In the genomic region with DNA sequence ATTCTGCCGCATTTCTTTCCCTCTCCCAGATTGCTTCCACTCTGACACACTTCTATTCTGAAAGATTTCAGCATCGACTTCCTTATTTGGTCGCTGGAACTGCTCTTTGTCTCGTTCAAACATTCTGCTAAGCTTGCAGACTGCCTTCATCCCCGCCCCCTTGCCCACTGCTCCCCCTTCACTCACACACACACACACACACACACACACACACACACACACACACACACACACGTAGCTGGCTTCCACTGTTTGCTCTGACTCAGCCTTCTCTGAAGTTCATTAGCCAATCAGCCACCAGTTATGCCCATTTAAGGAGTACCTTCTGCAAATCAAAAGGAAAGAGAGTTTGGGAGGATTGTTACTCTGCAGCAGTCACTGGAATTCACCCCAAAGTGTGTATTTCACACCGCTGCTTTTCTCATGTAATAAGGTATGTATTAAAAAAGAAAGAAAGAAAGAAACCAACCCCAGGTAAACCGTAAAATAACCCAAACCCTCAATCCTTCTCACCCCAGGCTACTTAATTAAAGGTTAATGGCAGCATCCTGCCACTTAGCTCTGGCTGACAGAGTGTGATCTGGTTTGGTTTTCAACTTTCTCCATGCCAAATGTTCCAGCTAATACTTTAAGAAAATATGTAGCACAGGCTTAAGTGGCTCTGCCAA, we compare ENCODE assay signal across 8 mouse cellular contexts.
DNase-seq lines count a peak whose midpoint lies in the region; ATAC-seq and TF ChIP-seq lines count a peak whose summit lies in the region.

No protein-coding gene starts in this region.

- H3K27ac ChIP-seq in forebrain, embryonic 15.5 days (replicated peaks): peak overlapping the region; percentile 72
- peak overlapping the region; percentile 17; the same call in 1 of the 2 replicates for H3K27ac ChIP-seq in liver, embryonic 12.5 days

- ATAC-seq in forebrain, embryonic 15.5 days (replicated peaks): peak; percentile 87
- ATAC-seq in liver, embryonic 12.5 days: peak; percentile 79

- no peaks in the 10 kb centered on the region for H3K36me3 ChIP-seq in forebrain, embryonic 15.5 days
- no peaks in the 10 kb centered on the region for H3K36me3 ChIP-seq in liver, embryonic 12.5 days
- no peaks in the 10 kb centered on the region for H3K36me3 ChIP-seq in myocyte (ENCODE audit: control insufficient read depth, insufficient read depth)

- intact Hi-C loops in heart, postnatal 10 days (cut with DNase I): no loop called here

- no peaks in the 10 kb centered on the region for H3K27me3 ChIP-seq in forebrain, embryonic 15.5 days
- no peaks in the 10 kb centered on the region for H3K27me3 ChIP-seq in liver, embryonic 12.5 days (replicated peaks)
- H3K27me3 ChIP-seq in myocyte (ENCODE audit: control insufficient read depth, insufficient read depth, insufficient read length): no peaks in the 10 kb centered on the region

- H3K9me3 ChIP-seq in forebrain, embryonic 15.5 days: no peaks in the 10 kb centered on the region
- H3K9me3 ChIP-seq in liver, embryonic 12.5 days (replicated peaks): no peaks in the 10 kb centered on the region

- H3K4me1 ChIP-seq in forebrain, embryonic 15.5 days: peaks cover 10% of the 10 kb centered on the region
- peaks cover 6% of the 10 kb centered on the region; the same call in 1 of the 2 replicates for H3K4me1 ChIP-seq in liver, embryonic 12.5 days

- no peak overlapping the region for H3ac ChIP-seq in myocyte (ENCODE audit: control insufficient read depth, insufficient read length)

- H3K9ac ChIP-seq in forebrain, embryonic 15.5 days (replicated peaks): 0 out of 2 replicates have a peak overlapping the region, but pooled peaks have one; percentile 13
- no peak overlapping the region for H3K9ac ChIP-seq in liver, embryonic 12.5 days

- no peaks in the 10 kb centered on the region for H3K79me2 ChIP-seq in myocyte (ENCODE audit: control insufficient read depth, insufficient read depth)

- peak overlapping the region; percentile 13; the same call in 1 of the 2 replicates for H3K4me3 ChIP-seq in forebrain, embryonic 15.5 days
- H3K4me3 ChIP-seq in liver, embryonic 12.5 days: no peak overlapping the region
- no peak overlapping the region for H3K4me3 ChIP-seq in myocyte

- no peak for TF ChIP-seq POLR2A in myocyte (IDR thresholded peaks at IDR 0.05; ENCODE audit: insufficient read length, low read depth)

- WGBS in forebrain, embryonic 15.5 days: 7% methylated on average over 8 of the region's 8 CpGs
- WGBS in liver, embryonic 12.5 days (ENCODE audit: insufficient replicate concordance): 11% methylated on average over 8 of the region's 8 CpGs

- peak overlapping the region; percentile 33 for H3K4me2 ChIP-seq in forebrain, embryonic 15.5 days (replicated peaks)
- peak overlapping the region; percentile 33 for H3K4me2 ChIP-seq in liver, embryonic 12.5 days
- peak overlapping the region; percentile 73 for H3K4me2 ChIP-seq in myocyte (ENCODE audit: low read depth)

- peak; percentile 14 to 28 for DNase-seq in spleen, adult 18-20 months
- DNase-seq in spleen, adult 12 weeks (ENCODE audit: low spot score): no peak
- DNase-seq in heart, postnatal 10 days: peak; percentile 67 to 76
- DNase-seq in kidney, postnatal 25 days: peak; percentile 87 to 94
- peak; percentile 19 to 35 for DNase-seq in thymus, adult 18-20 months

TF ChIP-seq in myocyte, 11 proteins besides CTCF, POLR2A, EP300 and RAD21:
- TF ChIP-seq SRF (IDR thresholded peaks at IDR 0.05; ENCODE audit: control insufficient read depth, insufficient read length, low read depth): peak; percentile 90
- no peak for TF ChIP-seq TCF3 (IDR thresholded peaks at IDR 0.05; ENCODE audit: insufficient read length, low read depth)
- peak in 1 of 3 experiments; percentile 34 for TF ChIP-seq MYOD1 (IDR thresholded peaks at IDR 0.05; ENCODE audit: control insufficient read depth in 1 of 3, insufficient read length in 2 of 3, low read depth in 2 of 3)
